Mouse (Mus musculus): ENCODE measurements around the gene Aldh1a1. TPM values are rescaled to one million over a fixed set of nuclear protein-coding genes. Genes with fewer than 3 reads are reported as not detected.

The Aldh1a1 gene
- polyA plus RNA-seq, 1 experiment from 2014 or later, result 3.3 TPM

DNA sequence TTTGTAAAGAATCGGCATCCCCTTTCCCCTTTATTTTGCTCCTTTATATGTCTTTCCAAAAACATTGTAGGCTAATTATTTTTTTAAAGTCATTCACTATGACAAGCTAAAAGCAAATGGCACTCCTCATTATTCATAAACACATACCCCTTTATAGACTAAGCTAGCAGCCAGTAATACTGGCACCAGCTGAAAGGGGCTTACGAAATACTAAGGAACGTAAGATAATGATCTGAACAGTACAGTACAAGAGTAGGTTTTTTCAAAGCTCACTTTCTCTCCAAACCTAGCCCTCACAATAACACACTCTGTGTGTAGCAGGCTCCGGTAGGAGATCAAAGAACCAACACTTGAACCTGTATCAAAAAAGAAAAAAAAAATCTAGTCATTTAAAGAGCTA, 64.7 kb downstream of the Aldh1a1 start:
- H3K27ac ChIP-seq (replicated peaks), result no peak overlapping the region
- ATAC-seq (ENCODE audit: low FRiP score, low read depth), result no peak
- no peaks in the 10 kb centered on the region for H3K9me3 ChIP-seq
- no peaks in the 10 kb centered on the region for H3K4me1 ChIP-seq (replicated peaks)
- no peaks in the 10 kb centered on the region for H3K36me3 ChIP-seq
- no peaks in the 10 kb centered on the region for H3K27me3 ChIP-seq
- no peak overlapping the region for H3K4me2 ChIP-seq
- no peak overlapping the region for H3K4me3 ChIP-seq
- WGBS, result 89% methylated on average over 4 of the region's 4 CpGs
- no peak overlapping the region for H3K9ac ChIP-seq

DNA sequence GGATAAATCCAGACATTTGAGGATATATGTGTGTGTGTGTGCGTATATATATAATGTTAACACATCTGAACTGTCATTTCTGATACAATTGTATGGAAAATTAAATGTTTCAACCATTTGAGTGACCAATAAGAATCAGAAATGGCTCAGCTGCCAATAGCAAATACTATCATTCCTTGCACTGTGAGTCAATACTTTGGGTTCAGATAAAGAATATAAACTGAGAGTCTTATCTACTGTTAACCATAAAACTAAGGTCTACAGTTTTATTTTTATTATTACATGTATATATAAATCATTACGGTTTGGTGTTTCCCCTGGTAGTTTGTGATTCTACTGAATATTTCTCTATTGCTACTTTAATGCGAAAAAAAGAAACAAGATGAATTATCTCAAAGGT, 65.6 kb downstream of the Aldh1a1 start:
- 94% methylated on average over 3 of the region's 3 CpGs for WGBS
- H3K4me3 ChIP-seq, result no peak overlapping the region
- no peak overlapping the region for H3K9ac ChIP-seq
- no peaks in the 10 kb centered on the region for H3K27me3 ChIP-seq
- H3K36me3 ChIP-seq, result no peaks in the 10 kb centered on the region
- H3K4me2 ChIP-seq, result no peak overlapping the region
- no peak for ATAC-seq (ENCODE audit: low FRiP score, low read depth)
- no peak overlapping the region for H3K27ac ChIP-seq (replicated peaks)
- H3K9me3 ChIP-seq, result no peaks in the 10 kb centered on the region
- H3K4me1 ChIP-seq (replicated peaks), result no peaks in the 10 kb centered on the region

DNA sequence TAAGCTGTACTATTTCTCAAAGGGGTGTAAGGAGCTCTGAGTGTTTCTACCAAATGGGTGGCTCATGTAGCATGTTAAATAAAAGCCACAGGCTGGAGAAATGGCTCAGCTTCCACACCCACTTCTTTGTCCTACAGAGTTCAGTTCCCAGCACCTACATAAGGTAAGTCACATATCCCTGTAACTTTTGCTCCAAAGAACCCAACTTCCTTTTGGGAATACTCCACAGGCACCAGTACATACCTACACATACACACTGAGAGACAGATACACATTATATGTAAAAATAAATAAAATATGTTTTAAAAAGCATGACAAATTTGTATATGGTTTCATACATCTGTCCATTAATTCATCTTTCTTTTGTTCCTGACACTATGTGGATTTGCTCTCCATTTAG, 66.0 kb downstream of the Aldh1a1 start:
- no peak overlapping the region for H3K4me3 ChIP-seq
- H3K4me2 ChIP-seq, result no peak overlapping the region
- no peak overlapping the region for H3K9ac ChIP-seq
- no peaks in the 10 kb centered on the region for H3K9me3 ChIP-seq
- no peak for ATAC-seq (ENCODE audit: low FRiP score, low read depth)
- no peaks in the 10 kb centered on the region for H3K4me1 ChIP-seq (replicated peaks)
- H3K27me3 ChIP-seq, result no peaks in the 10 kb centered on the region
- H3K36me3 ChIP-seq, result no peaks in the 10 kb centered on the region
- H3K27ac ChIP-seq (replicated peaks), result no peak overlapping the region

DNA sequence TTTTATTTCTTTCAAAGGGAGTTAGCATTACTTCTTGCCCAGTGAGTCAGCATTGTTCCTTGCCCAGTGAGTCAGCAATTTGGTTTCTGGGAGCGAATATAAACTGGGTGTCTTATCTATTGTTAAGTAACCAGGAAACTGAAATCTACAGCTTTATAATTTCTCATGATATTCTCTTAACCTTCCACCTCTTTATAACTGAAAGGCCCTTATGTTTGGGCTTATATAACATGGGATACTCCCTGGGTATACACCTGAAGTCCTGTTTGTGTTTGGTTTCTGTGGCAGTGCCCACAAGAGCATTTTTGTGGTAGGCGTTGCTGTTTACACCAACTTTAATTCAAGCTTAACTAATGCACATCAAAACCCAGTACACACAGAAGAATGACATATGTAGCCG, 66.4 kb downstream of the Aldh1a1 start:
- H3K27me3 ChIP-seq, result no peaks in the 10 kb centered on the region
- H3K27ac ChIP-seq (replicated peaks), result no peak overlapping the region
- no peak overlapping the region for H3K9ac ChIP-seq
- H3K4me1 ChIP-seq (replicated peaks), result no peaks in the 10 kb centered on the region
- no peaks in the 10 kb centered on the region for H3K9me3 ChIP-seq
- H3K4me2 ChIP-seq, result no peak overlapping the region
- 88% methylated on average over 3 of the region's 3 CpGs for WGBS
- no peaks in the 10 kb centered on the region for H3K36me3 ChIP-seq
- no peak for ATAC-seq (ENCODE audit: low FRiP score, low read depth)
- no peak overlapping the region for H3K4me3 ChIP-seq

DNA sequence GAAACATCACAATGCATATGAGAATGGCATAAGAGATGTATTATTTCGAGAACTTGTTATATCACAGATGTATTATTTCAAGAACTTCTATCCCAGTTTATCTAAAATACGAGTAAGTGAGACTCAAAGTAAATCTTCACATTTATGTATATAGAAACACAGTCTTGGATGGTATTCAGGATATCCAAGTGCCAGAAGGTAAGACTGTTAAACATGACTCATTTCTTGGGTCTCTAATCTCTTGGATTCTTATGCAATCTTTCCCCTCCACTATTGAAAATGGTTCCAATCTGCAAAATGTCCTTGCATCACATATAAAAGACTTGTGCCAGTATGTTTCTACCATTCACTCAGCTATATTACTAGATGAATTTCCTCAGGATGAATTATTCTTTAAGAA, 67.4 kb downstream of the Aldh1a1 start:
- no peak overlapping the region for H3K4me3 ChIP-seq
- no peak overlapping the region for H3K27ac ChIP-seq (replicated peaks)
- H3K4me1 ChIP-seq (replicated peaks), result no peaks in the 10 kb centered on the region
- ATAC-seq (ENCODE audit: low FRiP score, low read depth), result no peak
- WGBS, result 91% methylated on average over 2 of the region's 2 CpGs
- H3K9me3 ChIP-seq, result no peaks in the 10 kb centered on the region
- H3K4me2 ChIP-seq, result no peak overlapping the region
- no peaks in the 10 kb centered on the region for H3K36me3 ChIP-seq
- H3K9ac ChIP-seq, result no peak overlapping the region
- no peaks in the 10 kb centered on the region for H3K27me3 ChIP-seq

DNA sequence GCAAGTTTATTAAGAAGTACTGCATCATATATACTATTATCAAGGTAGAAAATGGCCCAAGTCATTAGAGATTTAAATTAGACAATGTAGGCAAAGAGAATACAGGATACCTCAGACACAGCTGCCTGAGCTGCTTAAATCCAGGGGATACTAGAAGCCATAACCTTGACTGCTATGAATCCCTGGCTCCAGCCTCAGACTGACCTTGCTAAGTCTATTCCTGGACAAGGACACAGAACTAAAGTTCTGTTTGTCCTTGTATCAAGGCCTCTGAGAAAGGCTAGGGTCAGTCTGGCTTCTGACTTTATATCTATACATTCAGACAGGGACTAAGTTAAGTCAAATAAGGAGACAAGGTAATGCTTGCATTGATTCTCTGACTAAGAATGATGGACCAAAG, 69.9 kb downstream of the Aldh1a1 start:
- Histone ChIP-seq H3K9me3 (no peaks in the 10 kb centered on the region), H3K4me3 (no peak overlapping the region), H3K36me3 (no peaks in the 10 kb centered on the region), H3K27me3 (no peaks in the 10 kb centered on the region), H3K4me1 (replicated peaks) (no peaks in the 10 kb centered on the region), H3K9ac (no peak overlapping the region), H3K4me2 (no peak overlapping the region), H3K27ac (replicated peaks) (no peak overlapping the region)
- no peak for ATAC-seq (ENCODE audit: low FRiP score, low read depth)

DNA sequence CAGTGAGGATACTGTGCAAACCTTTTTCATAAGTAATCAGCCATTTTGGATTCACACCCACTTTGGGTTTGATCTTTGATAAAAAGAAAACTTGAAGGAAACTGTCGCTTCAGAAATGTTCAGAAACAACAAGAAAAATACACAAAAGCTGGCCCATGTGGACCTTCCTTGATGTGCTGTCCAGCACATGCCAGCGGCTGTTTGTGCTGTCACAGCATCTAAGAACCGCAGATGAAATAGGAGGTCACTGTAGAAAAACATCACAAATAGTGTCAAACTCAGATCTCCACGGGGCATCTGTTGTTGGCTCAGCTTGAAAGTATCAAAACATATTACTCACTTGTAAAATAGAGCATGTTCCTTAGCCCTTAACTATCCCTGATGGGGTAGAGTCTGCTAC, 73.8 kb downstream of the Aldh1a1 start:
- Histone ChIP-seq H3K9me3 (no peaks in the 10 kb centered on the region), H3K4me1 (replicated peaks) (no peaks in the 10 kb centered on the region), H3K4me3 (no peak overlapping the region), H3K9ac (no peak overlapping the region), H3K36me3 (no peaks in the 10 kb centered on the region), H3K27ac (replicated peaks) (no peak overlapping the region), H3K27me3 (no peaks in the 10 kb centered on the region), H3K4me2 (no peak overlapping the region)
- ATAC-seq (ENCODE audit: low FRiP score, low read depth), result no peak
- 88% methylated on average over 4 of the region's 4 CpGs for WGBS

DNA sequence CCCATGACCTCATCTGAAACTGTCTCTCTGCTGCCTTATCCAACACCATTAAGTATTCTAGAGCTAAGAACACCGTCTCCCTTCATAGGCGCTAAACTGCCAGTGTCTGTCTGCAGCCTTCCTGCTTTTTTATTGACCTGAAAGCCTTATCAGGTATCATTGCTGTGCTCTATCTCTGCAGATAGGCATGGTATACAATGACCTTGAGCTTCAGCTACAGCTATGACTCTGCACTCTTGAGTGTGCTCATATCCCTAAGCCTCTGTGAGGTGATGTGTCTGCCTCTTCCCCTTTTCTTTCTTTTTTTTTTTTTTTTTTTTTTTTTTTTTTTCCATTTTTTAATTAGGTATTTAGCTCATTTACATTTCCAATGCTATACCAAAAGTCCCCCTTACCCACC, 74.5 kb downstream of the Aldh1a1 start:
- Histone ChIP-seq H3K9ac (no peak overlapping the region), H3K4me3 (no peak overlapping the region), H3K27me3 (no peaks in the 10 kb centered on the region), H3K9me3 (no peaks in the 10 kb centered on the region), H3K27ac (replicated peaks) (no peak overlapping the region), H3K4me2 (no peak overlapping the region), H3K4me1 (replicated peaks) (no peaks in the 10 kb centered on the region), H3K36me3 (no peaks in the 10 kb centered on the region)
- 98% methylated on average over 2 of the region's 2 CpGs for WGBS
- ATAC-seq (ENCODE audit: low FRiP score, low read depth), result no peak

DNA sequence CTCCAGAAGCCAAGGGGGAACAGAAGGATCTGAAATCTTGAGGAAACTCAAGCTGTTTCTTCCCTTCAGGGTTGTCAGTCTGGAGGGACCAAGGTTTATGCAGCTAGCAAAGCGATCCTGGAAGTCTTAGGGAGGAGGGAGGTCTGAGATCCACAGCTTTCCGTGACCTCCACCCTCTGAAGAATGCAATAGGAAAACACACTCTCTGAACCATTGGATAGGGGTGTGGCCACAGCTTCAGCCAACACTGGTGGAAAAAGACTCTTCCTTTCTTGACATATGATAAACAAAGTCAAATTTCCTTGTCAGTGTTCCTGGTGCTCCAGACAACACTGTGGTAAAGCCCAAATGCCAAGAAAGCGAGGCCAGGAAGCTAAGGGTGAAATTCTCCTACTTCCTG, 84.5 kb downstream of the Aldh1a1 start:
- H3K27ac ChIP-seq (replicated peaks), result no peak overlapping the region
- H3K4me3 ChIP-seq, result no peak overlapping the region
- H3K4me1 ChIP-seq (replicated peaks), result no peaks in the 10 kb centered on the region
- WGBS, result 80% methylated on average over 3 of the region's 3 CpGs
- H3K9me3 ChIP-seq, result no peaks in the 10 kb centered on the region
- H3K4me2 ChIP-seq, result no peak overlapping the region
- H3K9ac ChIP-seq, result no peak overlapping the region
- no peaks in the 10 kb centered on the region for H3K36me3 ChIP-seq
- H3K27me3 ChIP-seq, result no peaks in the 10 kb centered on the region
- ATAC-seq (ENCODE audit: low FRiP score, low read depth), result no peak

DNA sequence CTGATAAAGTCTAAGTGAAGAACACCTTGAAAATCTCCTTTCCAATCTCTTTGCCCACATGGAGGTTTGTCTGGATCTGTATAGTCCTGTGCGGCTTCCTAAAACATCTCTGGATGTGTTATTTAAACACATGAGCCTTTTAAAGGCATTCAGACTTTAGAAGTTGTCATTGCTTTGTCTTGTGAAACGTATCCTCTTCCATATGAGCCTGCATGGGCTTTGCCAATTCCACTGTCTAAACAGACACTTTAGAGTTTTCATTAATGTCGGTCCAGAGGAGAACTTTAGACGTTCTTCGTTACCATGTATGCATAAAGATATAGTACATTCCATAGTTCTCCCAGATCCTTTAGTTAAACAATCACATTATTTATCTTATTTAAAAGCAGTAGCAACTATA, 84.9 kb downstream of the Aldh1a1 start:
- WGBS, result 82% methylated on average over 5 of the region's 5 CpGs
- ATAC-seq (ENCODE audit: low FRiP score, low read depth), result no peak

DNA sequence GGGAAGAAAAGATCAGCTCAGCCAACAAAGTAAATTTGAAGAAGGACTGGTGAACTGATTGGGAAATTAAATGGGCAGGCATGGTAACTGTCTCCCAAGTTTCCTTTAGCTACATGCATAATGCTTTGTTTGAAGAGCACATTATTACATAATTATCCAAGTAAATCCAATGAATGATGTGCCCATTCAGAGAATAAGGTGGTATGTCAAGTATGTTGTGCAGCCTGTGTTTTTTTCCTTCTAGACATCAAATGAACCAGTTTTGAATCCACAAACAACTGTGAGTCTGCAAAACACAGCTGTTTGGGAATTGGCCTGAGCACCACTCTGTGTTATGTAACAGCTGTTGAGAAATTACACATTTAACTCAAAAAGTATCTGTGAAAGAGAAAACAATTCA, 107.4 kb downstream of the Aldh1a1 start:
- Histone ChIP-seq H3K27ac (replicated peaks) (no peak overlapping the region), H3K9ac (no peak overlapping the region), H3K9me3 (no peaks in the 10 kb centered on the region), H3K4me3 (no peak overlapping the region), H3K4me2 (no peak overlapping the region), H3K4me1 (replicated peaks) (no peaks in the 10 kb centered on the region), H3K27me3 (no peaks in the 10 kb centered on the region), H3K36me3 (no peaks in the 10 kb centered on the region)
- no peak for ATAC-seq (ENCODE audit: low FRiP score, low read depth)

More for the DNA sequence above, 84.9 kb downstream of the Aldh1a1 start:
- Histone ChIP-seq H3K9ac (no peak overlapping the region), H3K9me3 (no peaks in the 10 kb centered on the region), H3K36me3 (no peaks in the 10 kb centered on the region), H3K4me1 (replicated peaks) (no peaks in the 10 kb centered on the region), H3K27me3 (no peaks in the 10 kb centered on the region), H3K27ac (replicated peaks) (no peak overlapping the region), H3K4me3 (no peak overlapping the region), H3K4me2 (no peak overlapping the region)

DNA sequence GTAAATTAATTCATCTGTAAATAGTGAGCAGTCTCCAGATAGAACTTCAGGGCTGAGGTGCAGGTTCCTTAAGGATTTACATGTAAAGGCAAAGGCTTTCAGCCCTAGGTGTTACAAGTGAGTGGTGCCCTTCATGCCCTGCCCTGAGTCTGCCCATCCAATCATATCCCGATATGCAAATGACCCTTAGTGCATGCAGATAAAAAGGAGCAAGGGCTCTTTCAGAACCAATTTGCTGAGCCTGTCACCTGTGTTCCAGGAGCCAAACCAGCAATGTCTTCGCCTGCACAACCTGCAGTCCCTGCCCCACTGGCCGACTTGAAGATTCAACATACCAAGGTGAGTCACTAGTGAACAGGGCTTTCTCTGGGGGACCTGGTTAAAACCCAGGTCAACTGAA, 109.2 kb downstream of the Aldh1a1 start:
- no peak overlapping the region for H3K27ac ChIP-seq (replicated peaks)
- no peak overlapping the region for H3K9ac ChIP-seq
- ATAC-seq (ENCODE audit: low FRiP score, low read depth), result no peak
- WGBS, result 79% methylated on average over 3 of the region's 3 CpGs
- no peaks in the 10 kb centered on the region for H3K36me3 ChIP-seq
- no peaks in the 10 kb centered on the region for H3K4me1 ChIP-seq (replicated peaks)
- H3K4me3 ChIP-seq, result no peak overlapping the region
- H3K9me3 ChIP-seq, result no peaks in the 10 kb centered on the region
- H3K27me3 ChIP-seq, result no peaks in the 10 kb centered on the region
- H3K4me2 ChIP-seq, result no peak overlapping the region

DNA sequence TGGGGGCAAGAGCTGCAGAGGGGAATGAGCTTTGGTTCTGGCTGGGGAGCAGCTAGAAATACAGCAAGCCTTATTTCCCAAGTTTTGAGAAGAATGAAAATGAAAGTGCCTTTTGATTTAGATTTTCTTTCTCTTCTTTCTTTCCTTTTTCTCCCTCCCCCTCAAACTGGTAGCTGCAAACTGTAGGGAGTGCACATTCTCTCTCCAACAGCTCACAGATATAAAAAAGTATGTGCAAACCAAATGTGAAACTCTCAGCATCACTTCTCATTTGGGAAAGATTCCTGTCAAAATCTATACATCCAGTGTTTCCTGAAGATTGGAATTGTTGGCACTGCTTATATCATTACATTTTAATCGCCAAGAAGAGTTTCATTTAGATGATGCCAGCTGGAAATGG, 110.7 kb downstream of the Aldh1a1 start:
- no peaks in the 10 kb centered on the region for H3K9me3 ChIP-seq
- 77% methylated on average over 1 of the region's 1 CpGs for WGBS
- H3K27me3 ChIP-seq, result no peaks in the 10 kb centered on the region
- ATAC-seq (ENCODE audit: low FRiP score, low read depth), result no peak
- no peak overlapping the region for H3K9ac ChIP-seq
- H3K27ac ChIP-seq (replicated peaks), result no peak overlapping the region
- H3K4me1 ChIP-seq (replicated peaks), result no peaks in the 10 kb centered on the region
- no peak overlapping the region for H3K4me2 ChIP-seq
- H3K36me3 ChIP-seq, result no peaks in the 10 kb centered on the region
- no peak overlapping the region for H3K4me3 ChIP-seq

DNA sequence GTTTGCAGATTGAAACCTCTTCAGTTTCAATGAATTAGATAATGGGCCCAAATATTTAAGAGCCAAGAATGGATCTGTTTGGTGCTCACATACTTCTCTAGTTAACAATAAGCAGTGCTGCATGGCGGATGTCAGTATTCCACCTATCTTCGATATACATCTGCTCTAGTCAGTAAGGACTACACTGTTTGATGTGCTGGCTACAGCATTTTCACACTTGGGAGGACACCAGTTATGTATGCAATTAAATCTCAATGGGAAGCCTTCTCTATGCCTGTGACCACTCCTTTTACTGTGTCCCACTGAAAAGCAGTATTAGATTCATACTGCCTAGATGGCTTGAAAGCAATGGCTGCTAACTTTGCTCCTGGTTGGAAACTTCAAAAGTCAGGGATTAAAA, 111.4 kb downstream of the Aldh1a1 start:
- Histone ChIP-seq H3K4me3 (no peak overlapping the region), H3K9ac (no peak overlapping the region), H3K4me2 (no peak overlapping the region), H3K4me1 (replicated peaks) (no peaks in the 10 kb centered on the region), H3K27me3 (no peaks in the 10 kb centered on the region), H3K27ac (replicated peaks) (no peak overlapping the region), H3K9me3 (no peaks in the 10 kb centered on the region), H3K36me3 (no peaks in the 10 kb centered on the region)
- no peak for ATAC-seq (ENCODE audit: low FRiP score, low read depth)
- WGBS, result 88% methylated on average over 2 of the region's 2 CpGs

All from hindbrain, embryonic 15.5 days (tissue).